Mouse (Mus musculus) liver, adult (tissue): ENCODE results near the gene Apela.

Source experiments
- GATA4 ChIP-seq: IDR thresholded peaks from 2 replicates; pipeline ENCODE4 v1.6.1; 2014; ENCODE audit warnings: mild to moderate bottlenecking, low read length; ENCODE audit not compliant: insufficient replicate concordance

Gene Apela

DNA sequence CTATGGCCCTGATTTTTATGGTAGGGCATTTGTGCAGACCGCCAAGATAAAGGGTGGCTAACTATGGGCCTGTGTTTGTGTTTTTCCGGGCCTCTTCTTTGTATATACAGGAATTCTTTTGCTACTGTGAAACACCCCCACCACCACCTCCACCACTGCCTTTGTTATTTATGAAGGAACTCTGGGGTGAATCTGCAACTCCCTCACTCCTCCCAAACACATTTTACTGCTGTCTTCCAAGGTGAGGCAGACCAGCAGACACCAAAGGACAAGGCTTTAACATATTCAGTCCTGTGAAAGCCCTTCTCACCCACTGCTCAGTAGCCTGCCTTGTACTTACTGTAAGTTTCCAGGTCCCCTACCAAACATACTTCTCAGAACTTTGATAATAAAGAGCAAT is 3.0 kb downstream of the Apela start:
- no peak for TF ChIP-seq GATA4

- no peak for TF ChIP-seq GATA4
These were observed 4.1 kb downstream of the Apela start for GRCm38 (mm10) chr8:65033056-65033455.

DNA sequence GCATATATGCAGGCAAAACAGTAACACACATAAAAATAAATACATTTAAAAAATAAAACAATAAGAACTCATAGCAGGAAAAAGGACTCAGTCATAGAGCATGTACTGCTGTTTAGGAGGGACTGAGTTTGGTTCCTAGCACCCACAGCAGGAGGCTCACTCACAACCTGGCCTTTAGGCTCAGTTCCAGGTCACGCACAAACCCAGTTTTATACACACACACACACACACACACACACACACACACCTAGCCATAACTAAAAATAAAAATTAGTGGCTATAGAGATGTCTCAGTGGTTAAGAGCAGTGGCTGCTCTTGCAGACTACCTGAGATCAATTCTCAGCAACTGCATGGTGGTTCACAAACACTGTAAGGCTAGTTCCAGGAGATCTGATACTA is 5.0 kb downstream of the Apela start:
- no peak for TF ChIP-seq GATA4

GRCm38 (mm10) chr8:65030735-65031485 is 6.2 kb downstream of the Apela start:
- no peak for TF ChIP-seq GATA4

GRCm38 (mm10) chr8:65029776-65030175 is 7.4 kb downstream of the Apela start:
- TF ChIP-seq GATA4: no peak

GRCm38 (mm10) chr8:65028959-65029686 is 8.0 kb downstream of the Apela start:
- TF ChIP-seq GATA4: no peak

DNA sequence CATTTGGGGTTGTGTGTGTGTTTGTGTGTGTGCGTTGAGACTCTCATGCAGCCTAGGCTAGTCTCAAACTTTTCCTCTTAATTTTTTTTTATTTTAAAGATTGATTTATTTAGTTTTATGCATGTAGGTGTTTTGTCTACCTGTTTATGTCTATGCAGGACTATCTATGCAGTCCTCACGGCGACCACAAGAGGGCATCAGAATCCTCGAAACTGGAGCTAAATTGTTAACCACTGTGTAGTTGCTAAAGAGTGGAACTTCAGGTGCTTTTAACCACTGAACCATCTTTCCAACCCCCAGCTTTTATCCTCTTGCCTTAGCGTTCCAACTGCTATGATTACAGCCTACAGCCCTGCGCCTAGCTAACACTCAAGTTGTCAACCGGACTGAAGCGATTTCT is 14.7 kb downstream of the Apela start:
- TF ChIP-seq GATA4: no peak

DNA sequence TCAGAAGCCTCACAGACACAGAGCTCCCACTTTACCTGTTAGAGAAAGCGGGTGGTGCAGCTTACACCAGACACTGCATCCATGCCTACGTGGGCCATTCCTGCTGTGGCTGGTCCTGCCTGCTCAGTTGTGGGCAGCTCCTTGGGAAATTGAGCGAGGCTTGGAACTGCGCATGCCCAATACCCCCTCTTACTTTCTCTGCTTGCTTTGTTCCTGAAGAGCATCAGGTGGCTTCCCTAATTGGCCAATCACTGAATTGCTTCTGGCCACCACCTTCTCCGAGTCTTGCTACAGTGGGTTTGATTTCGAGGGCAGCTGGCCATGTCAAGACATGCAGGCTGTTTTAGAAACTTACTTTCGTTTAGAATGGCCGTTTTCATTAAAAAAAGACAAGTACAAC is 18.7 kb downstream of the Apela start, which contains the start of the genes Trim61 and Trim60:
Gene Trim61, minus strand, starts transcription at position 101 of the 400 bp plus-strand sequence.
Gene Trim60, minus strand, starts transcription at position 162 of the 400 bp plus-strand sequence.
- TF ChIP-seq GATA4: no peak

GRCm38 (mm10) chr8:64998806-64999365 is 38.2 kb downstream of the Apela start:
- no peak for TF ChIP-seq GATA4

GRCm38 (mm10) chr8:64987731-64988130 is 49.4 kb downstream of the Apela start, which contains the start of gene Trim75:
TSS of gene Trim75 (minus strand) at chr8:64987831.
- no peak for TF ChIP-seq GATA4

DNA sequence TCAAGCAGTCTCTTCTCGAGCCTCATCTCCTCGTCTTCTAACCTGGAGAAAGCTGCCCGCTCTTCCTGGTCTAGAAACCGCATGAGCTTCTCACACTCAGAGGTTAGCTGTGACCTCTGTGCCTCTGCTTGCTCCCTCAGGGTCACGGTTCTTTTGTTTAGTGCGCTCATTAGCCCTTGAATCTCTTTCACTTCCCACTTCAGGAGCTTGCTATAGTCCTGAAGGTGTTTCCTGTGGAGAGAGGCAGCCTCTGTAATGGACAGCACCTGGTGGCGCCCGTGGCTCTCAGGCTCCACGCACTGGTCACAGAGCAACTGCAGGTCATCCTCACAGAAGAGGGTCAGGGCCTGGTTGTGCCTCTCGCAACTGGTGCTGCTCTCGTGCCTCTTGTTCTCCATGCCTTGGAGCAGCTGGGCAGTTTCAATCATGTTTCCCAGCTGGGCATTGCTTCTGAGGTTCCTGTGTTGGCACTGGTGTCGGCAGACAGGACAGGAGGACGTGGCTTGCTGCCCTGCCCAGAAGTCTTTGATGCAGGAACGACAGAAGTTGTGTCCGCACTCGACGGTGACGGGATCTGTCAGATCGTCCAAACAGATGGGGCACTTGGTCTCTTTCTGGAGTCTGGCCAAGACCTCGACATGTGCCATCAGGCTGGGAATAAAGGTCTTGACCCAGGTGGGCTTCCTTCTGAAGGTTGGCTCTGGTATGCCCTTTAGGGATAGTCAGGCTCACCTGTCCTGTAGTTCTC is 53.8 kb downstream of the Apela start:
- TF ChIP-seq GATA4: no peak
